Mouse (Mus musculus) CH12.LX (cell line): ENCODE results near the gene Focad.

Experiments
- CTCF ChIP-seq, 2 experiments: IDR thresholded peaks in 1 of 2; conservative IDR thresholded peaks in 1 of 2; 2 replicates each; pipeline ENCODE4 v1.5.1; 2011 to 2012; ENCODE audit warnings: low read depth in 2 of 2, low read length in 2 of 2, improper control_type of control experiment in 1 of 2, inconsistent platforms in 1 of 2, mild to moderate bottlenecking in 1 of 2, moderate library complexity in 1 of 2
- E2F4 ChIP-seq: IDR thresholded peaks from 2 replicates; pipeline ENCODE4 v1.6.1; 2011; ENCODE audit warnings: low read depth, low read length, improper control_type of control experiment; ENCODE audit not compliant: insufficient replicate concordance
- ELF1 ChIP-seq: IDR thresholded peaks from 2 replicates; pipeline ENCODE4 v1.6.1; 2014; ENCODE audit warnings: low read depth, mild to moderate bottlenecking, inconsistent platforms, low read length, improper control_type of control experiment
- EP300 ChIP-seq: IDR thresholded peaks from 2 replicates; pipeline ENCODE4 v1.6.1; 2011; ENCODE audit warnings: low read length, improper control_type of control experiment
- KAT2A ChIP-seq: IDR thresholded peaks from 2 replicates; pipeline ENCODE4 v1.6.1; 2012; ENCODE audit warnings: low read length, improper control_type of control experiment, inconsistent platforms; ENCODE audit not compliant: insufficient replicate concordance
- MYC ChIP-seq: IDR thresholded peaks from 2 replicates; pipeline ENCODE4 v1.6.1; 2011; ENCODE audit warnings: low read depth, mild to moderate bottlenecking, improper control_type of control experiment, low read length
- POLR2A ChIP-seq: IDR thresholded peaks from 2 replicates; pipeline ENCODE4 v1.6.1; 2011; ENCODE audit warnings: low read depth, mild to moderate bottlenecking, improper control_type of control experiment, low read length
- SIN3A ChIP-seq: IDR thresholded peaks from 2 replicates; pipeline ENCODE4 v1.6.1; 2012; ENCODE audit warnings: low read length, improper control_type of control experiment, inconsistent platforms

GRCm38 (mm10) chr4:88438990-88439329, 344.5 kb downstream of the Focad start:
- TF ChIP-seq POLR2A (no peak), CTCF (conservative IDR thresholded peaks at IDR 0.05 in 1 of 2, IDR thresholded peaks at IDR 0.05 in 1 of 2; ENCODE audit: low read depth in 2 of 2, low read length in 2 of 2) (no peak), KAT2A (no peak), EP300 (no peak), ELF1 (no peak), E2F4 (no peak), MYC (no peak), SIN3A (no peak)
